Mouse (Mus musculus) v-Abl transformed pro-B cells (cell line): ENCODE measurements around the gene Gm45234.

ENCODE experiments used
- in situ Hi-C, 2 experiments: fragments of 400-800 bp; cut with MboI; formaldehyde crosslinking; loops; one replicate each; pipeline ENCODE4 v1.15.1; 2025; ENCODE audit not compliant: unreplicated experiment in 2 of 2

Gm45234 gene

DNA sequence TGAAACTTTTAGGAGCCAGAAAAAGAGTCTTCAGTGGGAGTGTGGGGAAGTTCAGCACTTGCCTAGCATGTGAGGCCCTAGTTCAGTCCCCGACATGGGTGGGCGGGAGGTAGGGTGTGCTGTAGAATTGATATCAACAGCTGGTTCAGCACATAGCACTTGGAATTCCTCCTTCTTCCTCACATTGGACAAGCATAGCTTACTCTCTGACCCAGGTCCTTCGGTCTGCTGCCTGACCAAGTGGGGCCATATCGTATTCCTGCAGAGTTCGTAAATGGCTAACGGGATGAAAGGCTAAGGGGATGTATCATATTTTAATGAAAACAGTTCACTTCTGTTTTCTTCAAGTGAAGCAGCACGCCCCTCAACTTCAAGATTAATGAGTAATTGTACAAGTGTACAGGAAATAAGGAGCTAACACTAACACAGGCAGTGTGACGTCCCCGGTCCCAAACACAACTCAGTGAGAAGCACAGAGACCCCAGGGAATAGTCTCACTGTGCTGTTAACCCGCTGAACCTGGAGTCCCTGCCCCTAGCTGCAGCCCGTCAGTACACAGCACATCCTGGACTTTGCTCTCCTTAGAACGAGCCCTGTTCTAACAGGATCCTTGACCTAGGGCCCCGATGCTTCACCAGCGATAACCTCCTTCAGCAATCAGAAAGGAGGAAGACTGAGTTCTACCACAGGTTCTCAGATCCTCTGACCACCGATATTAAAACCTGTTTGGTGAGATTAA, 62.4 kb downstream of the Gm45234 start:
- in situ Hi-C loops: no loop called here

DNA sequence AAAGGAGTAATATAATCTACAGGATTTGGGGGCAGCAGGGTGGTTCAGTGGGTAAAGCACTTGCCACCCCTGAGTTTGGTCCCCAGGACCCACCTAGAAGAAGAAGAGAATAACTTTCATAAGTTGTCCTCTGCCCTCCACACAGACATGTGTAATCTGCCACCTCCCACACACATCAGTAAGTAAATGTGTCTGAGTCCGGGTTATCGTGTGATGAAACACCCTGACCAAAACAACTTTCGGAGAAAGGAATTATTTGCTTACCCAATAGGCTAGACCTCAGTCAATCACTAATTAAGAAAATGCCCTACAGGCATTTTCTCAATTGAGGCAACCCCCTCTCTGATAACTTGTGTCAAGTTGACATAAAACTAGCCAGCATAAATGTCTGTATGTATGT, 65.3 kb downstream of the Gm45234 start:
- in situ Hi-C loops: no loop called here
